Mouse (Mus musculus): ENCODE data around the gene Stap2. TPM values are rescaled to one million over a fixed set of nuclear protein-coding genes. Genes with fewer than 3 reads are reported as not detected.
A peak's percentile ranks its signal among the peaks of the same experiment; 100 is the strongest.

The Stap2 gene
- total and polyA plus RNA-seq, 2 experiments from 2014 or later, result 4.6 to 5.4 TPM

DNA sequence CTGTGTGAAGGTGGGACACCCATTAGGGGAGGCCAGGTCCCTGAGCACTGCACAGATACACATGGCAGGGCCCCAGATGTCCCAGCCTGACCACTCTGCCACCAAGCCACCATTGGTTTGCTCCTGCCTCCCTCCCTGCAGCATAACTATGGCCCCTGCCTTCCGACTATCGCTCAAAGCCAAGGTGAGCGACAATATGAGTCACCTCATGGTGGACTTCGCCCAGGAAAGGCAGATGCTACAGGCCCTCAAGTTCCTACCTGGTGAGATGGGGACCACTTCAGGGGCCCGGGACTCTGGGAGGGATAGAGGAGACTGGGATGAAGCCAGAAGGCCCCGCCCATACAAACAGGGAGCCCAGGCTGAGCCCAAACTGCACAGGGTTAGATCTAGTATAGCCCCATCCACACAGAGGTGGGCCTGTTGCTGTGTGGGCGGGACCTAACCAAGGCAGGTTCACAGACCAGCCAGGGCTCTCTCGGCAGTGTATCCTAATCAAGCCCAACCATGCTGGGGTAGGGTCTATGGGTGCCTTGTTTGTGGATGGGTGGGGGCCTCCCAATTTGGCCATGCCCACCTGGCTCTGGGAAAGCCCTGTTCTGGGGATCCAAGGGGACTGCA lies 15.0 kb downstream of the Stap2 start:
- 90% methylated on average over 8 of the region's 8 CpGs for WGBS
- H3K9ac ChIP-seq (replicated peaks; ENCODE audit: low read length), result no peak overlapping the region
- peaks cover 11% of the 10 kb centered on the region for H3K4me1 ChIP-seq (ENCODE audit: insufficient read depth, low read length)
- no peak overlapping the region for H3K4me2 ChIP-seq (ENCODE audit: low read depth, low read length)
- no peak for TF ChIP-seq CTCF (IDR thresholded peaks at IDR 0.05; ENCODE audit: low read depth)
- H3K4me3 ChIP-seq (ENCODE audit: low read length), result no peak overlapping the region
- no peak for DNase-seq (ENCODE audit: low spot score)
- H3K27me3 ChIP-seq (ENCODE audit: insufficient read depth, low read length), result no peaks in the 10 kb centered on the region
- ATAC-seq, result no peak
- no peaks in the 10 kb centered on the region for H3K9me3 ChIP-seq (ENCODE audit: low read length)
- peaks cover 4% of the 10 kb centered on the region; the same call in 1 of the 2 replicates for H3K36me3 ChIP-seq (ENCODE audit: insufficient read depth, low read length)
- H3K27ac ChIP-seq, result no peak overlapping the region

DNA sequence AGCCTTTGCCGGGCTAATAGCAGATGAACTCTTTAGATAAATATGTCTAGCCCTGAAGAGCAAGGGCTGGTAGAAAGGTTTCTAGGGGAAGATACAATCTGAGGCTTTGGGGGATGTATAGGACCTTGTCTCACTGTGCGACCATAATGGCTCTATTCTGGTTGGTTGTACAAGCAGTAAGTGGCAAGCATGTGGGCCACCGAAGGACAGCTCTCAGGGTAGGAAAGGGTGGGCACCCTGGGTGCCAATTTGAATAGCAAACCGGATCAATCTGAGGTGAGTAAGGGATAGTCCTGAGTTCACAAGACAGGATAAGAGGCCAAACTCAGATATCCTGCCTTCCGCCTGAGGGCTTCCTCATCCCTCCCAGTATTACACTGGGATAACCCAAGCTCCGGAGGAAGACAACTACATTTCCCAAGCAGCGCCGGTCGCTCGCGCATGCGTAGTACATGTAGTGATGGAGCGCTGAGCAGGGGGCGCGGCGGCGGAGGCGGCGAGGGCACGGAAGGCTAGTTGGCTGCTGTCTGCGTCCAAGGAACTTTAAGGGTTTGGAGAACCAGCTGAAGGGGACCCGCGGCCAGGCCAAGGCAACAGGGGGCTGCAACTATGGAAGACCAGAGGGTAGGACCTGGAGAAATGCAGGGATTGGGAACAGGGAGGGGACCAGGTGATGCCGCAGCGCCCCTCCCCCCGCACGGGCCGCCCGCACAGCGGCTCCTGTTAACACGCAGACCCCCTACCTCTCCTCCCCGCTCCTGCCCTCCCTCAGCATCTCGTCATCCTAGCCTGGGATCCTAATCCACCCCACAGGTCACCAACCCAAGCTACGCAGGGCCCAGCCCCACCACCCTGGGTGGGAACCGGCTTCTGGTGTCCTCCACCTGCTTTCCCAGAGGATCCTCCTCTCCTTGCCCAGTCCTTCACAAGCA lies 19.1 kb downstream of the Stap2 start, which contains the start of gene Fsd1:
Gene Fsd1, plus strand, starts transcription at position 480 of the 932 bp plus-strand sequence.
- H3K27me3 ChIP-seq (ENCODE audit: insufficient read depth, low read length), result no peaks in the 10 kb centered on the region
- peak within 1 kb of the TSS; percentile 74; the same call in 1 of the 2 replicates for H3K27ac ChIP-seq
- no peaks in the 10 kb centered on the region for H3K9me3 ChIP-seq (ENCODE audit: low read length)
- peaks cover 11% of the 10 kb centered on the region for H3K4me1 ChIP-seq (ENCODE audit: insufficient read depth, low read length)
- H3K9ac ChIP-seq (replicated peaks; ENCODE audit: low read length), result peak within 1 kb of the TSS; percentile 71
- H3K4me3 ChIP-seq (ENCODE audit: low read length), result peak within 1 kb of the TSS; percentile 66
- peaks cover 3% of the 10 kb centered on the region; the same call in 1 of the 2 replicates for H3K36me3 ChIP-seq (ENCODE audit: insufficient read depth, low read length)
- peak; percentile 26; the same call in 1 of the 2 replicates for TF ChIP-seq CTCF (IDR thresholded peaks at IDR 0.05; ENCODE audit: low read depth)
- peak within 1 kb of the TSS; percentile 76 for H3K4me2 ChIP-seq (ENCODE audit: low read depth, low read length)
- WGBS, result 9% methylated on average over 33 of the region's 35 CpGs
- ATAC-seq, result peak; percentile 85
- DNase-seq (ENCODE audit: low spot score), result peak; percentile 90

DNA sequence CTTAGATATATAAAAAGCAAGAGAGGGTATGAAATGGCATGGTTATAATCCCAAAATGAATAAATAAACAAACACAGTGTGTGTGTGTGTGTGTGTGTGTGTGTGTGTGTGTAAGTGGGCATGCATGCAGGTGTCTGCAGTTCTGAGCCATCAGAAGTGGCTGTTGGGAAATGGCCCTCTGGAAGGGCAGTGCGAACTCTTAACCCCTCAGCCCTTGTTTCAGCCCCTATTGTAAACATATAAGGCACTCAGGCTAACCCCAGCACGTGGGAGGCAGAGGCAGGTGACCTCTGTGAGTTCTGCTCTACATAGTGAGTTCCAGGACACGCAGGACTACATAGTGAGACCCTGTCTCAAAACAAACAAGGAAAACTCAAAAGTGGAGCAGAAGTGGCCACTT lies 28.1 kb downstream of the Stap2 start:
- TF ChIP-seq CTCF (IDR thresholded peaks at IDR 0.05; ENCODE audit: low read depth), result no peak
- WGBS, result 52% methylated on average over 3 of the region's 3 CpGs
- no peak for DNase-seq (ENCODE audit: low spot score)
- no peak for ATAC-seq
- no peaks in the 10 kb centered on the region for H3K36me3 ChIP-seq (ENCODE audit: insufficient read depth, low read length)
- H3K27ac ChIP-seq, result no peak overlapping the region
- no peaks in the 10 kb centered on the region for H3K9me3 ChIP-seq (ENCODE audit: low read length)
- H3K4me1 ChIP-seq (ENCODE audit: insufficient read depth, low read length), result no peaks in the 10 kb centered on the region
- no peak overlapping the region for H3K4me3 ChIP-seq (ENCODE audit: low read length)
- no peaks in the 10 kb centered on the region for H3K27me3 ChIP-seq (ENCODE audit: insufficient read depth, low read length)
- no peak overlapping the region for H3K4me2 ChIP-seq (ENCODE audit: low read depth, low read length)
- H3K9ac ChIP-seq (replicated peaks; ENCODE audit: low read length), result no peak overlapping the region

DNA sequence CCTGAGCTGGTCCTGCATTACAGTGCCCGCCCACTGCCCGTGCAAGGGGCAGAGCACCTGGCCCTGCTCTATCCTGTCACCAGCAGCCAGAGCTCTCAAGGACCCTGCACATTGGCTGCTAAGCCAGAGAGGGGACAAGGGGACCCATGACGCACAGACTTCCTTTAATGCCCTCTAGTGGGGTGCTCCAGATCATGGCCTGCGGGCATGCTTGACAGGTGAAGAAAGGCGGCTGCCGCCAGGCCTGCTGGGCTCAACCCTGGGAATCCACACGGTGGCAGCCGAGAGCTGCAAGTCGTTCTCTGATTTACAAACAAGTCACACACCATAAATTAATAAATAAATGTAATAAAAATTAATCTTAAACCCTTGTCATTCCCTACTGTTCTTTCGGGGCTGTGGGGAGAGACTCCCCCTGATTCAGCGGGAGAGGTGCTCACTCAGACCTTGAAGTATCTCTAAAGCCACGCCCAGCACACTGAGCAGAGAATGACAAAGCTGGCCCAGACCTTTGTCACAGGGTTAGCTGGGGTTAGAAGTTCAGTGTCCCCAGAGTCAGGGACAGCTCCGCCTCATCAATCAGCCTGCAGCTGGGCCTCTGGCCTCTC lies 29.0 kb downstream of the Stap2 start:
- Histone ChIP-seq H3K4me1 (ENCODE audit: insufficient read depth, low read length) (peaks cover 5% of the 10 kb centered on the region), H3K4me2 (ENCODE audit: low read depth, low read length) (no peak overlapping the region), H3K4me3 (ENCODE audit: low read length) (no peak overlapping the region), H3K27ac (peak overlapping the region; percentile 62), H3K36me3 (ENCODE audit: insufficient read depth, low read length) (no peaks in the 10 kb centered on the region), H3K9me3 (ENCODE audit: low read length) (no peaks in the 10 kb centered on the region), H3K9ac (replicated peaks; ENCODE audit: low read length) (no peak overlapping the region), H3K27me3 (ENCODE audit: insufficient read depth, low read length) (no peaks in the 10 kb centered on the region)
- 14% methylated on average over 13 of the region's 13 CpGs for WGBS
- DNase-seq (ENCODE audit: low spot score), result peak; percentile 90
- ATAC-seq, result peak; percentile 76
- peak; percentile 84 for TF ChIP-seq CTCF (IDR thresholded peaks at IDR 0.05; ENCODE audit: low read depth)

DNA sequence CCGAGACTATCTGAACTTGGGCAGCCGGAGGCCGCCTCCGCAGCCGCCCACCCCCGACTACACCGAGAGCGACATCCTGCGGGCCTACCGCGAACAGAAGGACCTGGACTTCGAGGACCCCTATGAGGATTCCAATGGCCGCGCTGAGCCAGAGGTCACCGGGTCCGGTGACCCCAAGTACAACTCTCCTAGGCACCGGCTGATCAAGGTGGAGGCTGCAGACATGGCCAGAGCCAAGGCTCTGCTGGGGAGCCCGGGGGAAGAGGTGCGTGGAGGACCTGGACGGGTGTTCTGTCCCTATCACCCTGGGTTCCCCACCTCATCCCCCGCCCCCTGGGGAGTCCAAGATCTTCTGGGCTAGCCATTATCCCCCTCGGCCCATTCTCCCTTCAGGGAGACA lies 33.9 kb downstream of the Stap2 start:
- no peak for ATAC-seq
- H3K4me2 ChIP-seq (ENCODE audit: low read depth, low read length), result peak overlapping the region; percentile 90
- TF ChIP-seq CTCF (IDR thresholded peaks at IDR 0.05; ENCODE audit: low read depth), result no peak
- whole genome bisulfite sequencing, result 24% methylated on average over 22 of the region's 22 CpGs
- H3K27ac ChIP-seq, result peak overlapping the region; percentile 76; the same call in 1 of the 2 replicates
- peak overlapping the region; percentile 76 for H3K9ac ChIP-seq (replicated peaks; ENCODE audit: low read length)
- peak overlapping the region; percentile 59 for H3K4me3 ChIP-seq (ENCODE audit: low read length)
- H3K9me3 ChIP-seq (ENCODE audit: low read length), result no peaks in the 10 kb centered on the region
- H3K36me3 ChIP-seq (ENCODE audit: insufficient read depth, low read length), result peaks cover 5% of the 10 kb centered on the region
- no peak for DNase-seq (ENCODE audit: low spot score)
- no peaks in the 10 kb centered on the region for H3K27me3 ChIP-seq (ENCODE audit: insufficient read depth, low read length)
- H3K4me1 ChIP-seq (ENCODE audit: insufficient read depth, low read length), result peaks cover 25% of the 10 kb centered on the region
